Mouse (Mus musculus): ENCODE measurements around the gene Fli1. TPM values are rescaled to one million over a fixed set of nuclear protein-coding genes. Genes with fewer than 3 reads are reported as not detected.

The Fli1 gene
- total and polyA plus RNA-seq, 3 experiments, result 13.8 to 171 (median 24.3) TPM

DNA sequence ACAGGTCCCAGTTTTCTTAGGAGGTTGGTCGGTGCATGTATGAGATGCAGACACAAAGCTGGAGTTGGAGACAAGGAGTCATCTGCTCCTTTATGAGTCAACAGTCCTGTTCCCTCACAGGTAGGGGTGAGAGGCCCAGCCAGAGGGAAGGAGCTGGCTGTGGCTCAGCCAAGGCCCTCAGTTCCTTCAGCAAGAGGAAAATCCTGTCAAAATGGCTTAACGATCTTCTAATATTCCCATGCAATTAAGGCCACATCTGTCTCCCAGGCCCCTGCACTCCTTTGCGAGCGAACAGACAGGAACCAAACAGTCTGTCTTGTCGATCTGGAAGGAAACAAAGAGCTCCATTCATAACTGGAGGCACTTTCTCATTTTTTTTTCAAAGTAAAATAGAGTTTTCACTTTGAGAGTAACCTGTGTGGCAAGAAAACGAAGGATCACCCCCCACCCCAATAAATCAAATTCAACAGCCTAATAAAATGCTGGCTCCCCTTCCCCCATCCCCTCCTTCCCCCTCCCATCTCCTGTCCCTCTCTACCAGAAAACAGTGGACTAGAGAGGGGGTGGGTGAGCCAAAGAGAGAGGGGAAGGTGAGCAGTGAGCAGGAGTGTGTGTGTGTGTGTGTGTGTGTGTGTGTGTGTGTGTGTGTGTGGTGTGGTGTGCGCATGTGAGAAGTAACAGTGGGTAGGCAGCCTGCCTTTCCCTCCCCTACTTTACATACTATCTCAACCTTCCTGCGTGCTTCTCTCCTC is 47.6 kb downstream of the Fli1 start:
- no peaks in the 10 kb centered on the region for H3K9me3 ChIP-seq (replicated peaks; ENCODE audit: insufficient read depth, low read length)
- peaks cover 2 to 13% of the 10 kb centered on the region in 2 experiments; a peak in 3 of 4 replicates for H3K4me1 ChIP-seq (ENCODE audit: control insufficient read depth in 1 of 2, insufficient read depth in 2 of 2, low read length in 2 of 2)
- no peak overlapping the region for H3K4me3 ChIP-seq (ENCODE audit: control insufficient read depth in 1 of 2, insufficient read depth in 1 of 2, low read depth in 2 of 2, low read length in 2 of 2)
- H3K27ac ChIP-seq (ENCODE audit: control insufficient read depth, low read depth, low read length), result peak overlapping the region; percentile 63
- no peaks in the 10 kb centered on the region for H3K27me3 ChIP-seq (ENCODE audit: control insufficient read depth in 1 of 2, insufficient read depth in 2 of 2, low read length in 2 of 2)
- TF ChIP-seq MAZ (IDR thresholded peaks at IDR 0.05; ENCODE audit: low read depth, low read length), result no peak
- TF ChIP-seq RAD21 (IDR thresholded peaks at IDR 0.05; ENCODE audit: low read depth, low read length), result no peak
- TF ChIP-seq TBP (IDR thresholded peaks at IDR 0.05; ENCODE audit: low read depth, low read length), result no peak
- TF ChIP-seq POLR2AphosphoS5 (IDR thresholded peaks at IDR 0.05; ENCODE audit: borderline replicate concordance, low read depth, low read length), result no peak
- no peak for TF ChIP-seq TAL1 (IDR thresholded peaks at IDR 0.05; ENCODE audit: low read length)
- no peak for TF ChIP-seq MXI1 (IDR thresholded peaks at IDR 0.05; ENCODE audit: low read depth, low read length)
- no peak for TF ChIP-seq ZC3H11A (IDR thresholded peaks at IDR 0.05; ENCODE audit: low read depth, low read length)
- TF ChIP-seq ZKSCAN1 (IDR thresholded peaks at IDR 0.05; ENCODE audit: low read depth, low read length), result no peak
- no peak for TF ChIP-seq UBTF (IDR thresholded peaks at IDR 0.05; ENCODE audit: borderline replicate concordance, insufficient read depth, low read depth, low read length)
- TF ChIP-seq USF2 (IDR thresholded peaks at IDR 0.05; ENCODE audit: borderline replicate concordance in 1 of 2, insufficient read depth in 1 of 2, low read depth in 1 of 2, low read length in 2 of 2), result no peak
- no peak for TF ChIP-seq CHD2 (IDR thresholded peaks at IDR 0.05; ENCODE audit: low read length)
- no peak for TF ChIP-seq GATA1 (IDR thresholded peaks at IDR 0.05; ENCODE audit: low read depth, low read length)
- TF ChIP-seq ELF1 (IDR thresholded peaks at IDR 0.05; ENCODE audit: low read depth, low read length), result no peak
- TF ChIP-seq MAX (IDR thresholded peaks at IDR 0.05; ENCODE audit: low read length), result no peak
- no peak for TF ChIP-seq EP300 (IDR thresholded peaks at IDR 0.05; ENCODE audit: low read depth in 1 of 2, low read length in 2 of 2)
- H3K79me2 ChIP-seq (ENCODE audit: control insufficient read depth, insufficient read depth, low read length, poor library complexity), result peaks cover 11% of the 10 kb centered on the region; the same call in 1 of the 2 replicates
- H3K36me3 ChIP-seq (ENCODE audit: control insufficient read depth in 1 of 2, insufficient read depth in 2 of 2, low read length in 2 of 2), result peaks cover 0 to 15% of the 10 kb centered on the region in 2 experiments
- DNase-seq (ENCODE audit: low read depth, low spot score), result no peak
- no peak overlapping the region for H3K9ac ChIP-seq (ENCODE audit: control insufficient read depth, low read depth, low read length, poor library complexity, severe bottlenecking)

DNA sequence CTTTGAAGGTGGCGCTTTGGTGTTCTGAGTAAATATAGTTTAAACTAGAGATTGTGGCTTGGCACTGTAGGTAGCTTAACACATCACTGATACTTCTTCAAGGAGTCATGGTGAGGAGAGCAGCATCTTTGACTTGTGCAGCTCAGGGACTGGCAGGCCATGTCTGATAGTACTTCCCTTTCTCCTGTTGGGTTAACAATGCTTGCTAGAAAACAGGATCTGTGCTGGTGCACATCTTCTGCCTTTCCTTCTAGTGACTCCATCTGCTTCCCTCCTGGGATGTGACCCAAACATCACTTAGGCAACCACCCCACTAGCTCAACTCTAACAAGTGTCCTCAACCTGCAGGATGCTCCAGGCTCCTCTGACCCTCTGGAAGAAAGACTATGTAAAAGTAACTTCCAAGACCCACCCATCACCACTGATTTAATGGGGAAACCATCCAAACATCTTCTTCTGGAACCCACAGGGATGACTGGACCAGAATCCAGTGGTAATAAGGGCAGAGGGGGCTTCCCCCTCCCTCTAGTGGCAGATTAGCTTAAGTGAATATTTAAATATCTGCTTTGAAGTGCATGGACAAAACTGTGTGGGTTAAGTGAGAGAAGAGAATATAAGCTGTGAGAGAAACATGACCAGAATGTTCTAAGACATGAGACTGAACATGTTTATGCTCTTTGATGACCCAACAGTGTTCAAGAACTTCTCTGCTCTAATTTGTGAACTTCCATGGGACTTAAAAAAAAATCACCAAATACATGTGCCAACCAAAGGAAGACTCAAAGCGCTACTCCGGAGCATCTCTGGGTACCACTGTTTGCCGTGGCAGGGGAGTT is 48.9 kb downstream of the Fli1 start:
- Histone ChIP-seq H3K4me1 (ENCODE audit: control insufficient read depth in 1 of 2, insufficient read depth in 2 of 2, low read length in 2 of 2) (peaks cover 2 to 13% of the 10 kb centered on the region in 2 experiments; a peak in 3 of 4 replicates), H3K9ac (ENCODE audit: control insufficient read depth, low read depth, low read length, poor library complexity, severe bottlenecking) (no peak overlapping the region), H3K9me3 (replicated peaks; ENCODE audit: insufficient read depth, low read length) (no peaks in the 10 kb centered on the region), H3K4me3 (ENCODE audit: control insufficient read depth in 1 of 2, insufficient read depth in 1 of 2, low read depth in 2 of 2, low read length in 2 of 2) (no peak overlapping the region), H3K27ac (ENCODE audit: control insufficient read depth, low read depth, low read length) (no peak overlapping the region), H3K36me3 (ENCODE audit: control insufficient read depth in 1 of 2, insufficient read depth in 2 of 2, low read length in 2 of 2) (peaks cover 0 to 15% of the 10 kb centered on the region in 2 experiments), H3K79me2 (ENCODE audit: control insufficient read depth, insufficient read depth, low read length, poor library complexity) (peaks cover 8% of the 10 kb centered on the region; the same call in 1 of the 2 replicates), H3K27me3 (ENCODE audit: control insufficient read depth in 1 of 2, insufficient read depth in 2 of 2, low read length in 2 of 2) (no peaks in the 10 kb centered on the region)
- no peak for DNase-seq (ENCODE audit: low read depth, low spot score)
- TF ChIP-seq SIN3A (IDR thresholded peaks at IDR 0.05; ENCODE audit: low read length) (no peak), CTCF (IDR thresholded peaks at IDR 0.05 in 2 of 3, conservative IDR thresholded peaks at IDR 0.05 in 1 of 3; ENCODE audit: control insufficient read depth in 1 of 3, insufficient read depth in 1 of 3, low read depth in 2 of 3, low read length in 3 of 3, poor library complexity in 1 of 3, severe bottlenecking in 1 of 3) (peak in 2 of 3 experiments; percentile 3 to 14; a peak in 1 of 6 replicates)
